Mouse (Mus musculus) kidney, adult 2 months (tissue): ENCODE results near the gene Aoah. TPM values are rescaled to one million over a fixed set of nuclear protein-coding genes. Genes with fewer than 3 reads are reported as not detected.

Source experiments
- DNase-seq: peaks from one replicate; pipeline ENCODE4 v3.0.0; 2021
- H3K27ac ChIP-seq: fragments of 200-500 bp; 2 replicates; pipeline ENCODE4 v1.5.1; 2012; ENCODE audit warnings: low read depth, low read length, control low read depth, inconsistent platforms; ENCODE audit not compliant: insufficient read depth
- H3K27me3 ChIP-seq: fragments of 200-500 bp; replicated peaks from 2 replicates; pipeline ENCODE4 v1.6.1; 2012; ENCODE audit warnings: mild to moderate bottlenecking, moderate library complexity, low read length, inconsistent platforms; ENCODE audit not compliant: control insufficient read depth, insufficient read depth
- H3K36me3 ChIP-seq: fragments of 200-500 bp; 2 replicates; pipeline ENCODE4 v1.6.1; 2012; ENCODE audit warnings: mild to moderate bottlenecking, moderate library complexity, low read length, inconsistent platforms; ENCODE audit not compliant: control insufficient read depth, insufficient read depth
- H3K4me1 ChIP-seq: fragments of 200-500 bp; 2 replicates; pipeline ENCODE4 v1.6.1; 2011; ENCODE audit warnings: low read length; ENCODE audit not compliant: control insufficient read depth, insufficient read depth
- H3K4me3 ChIP-seq: fragments of 200-500 bp; 2 replicates; pipeline ENCODE4 v1.5.1; 2011; ENCODE audit warnings: mild to moderate bottlenecking, low read depth, low read length, control low read depth; ENCODE audit not compliant: insufficient read depth
- CTCF ChIP-seq: fragments of 200-500 bp; conservative IDR thresholded peaks from 2 replicates; pipeline ENCODE4 v1.5.1; 2011; ENCODE audit warnings: low read depth, mild to moderate bottlenecking, control low read depth, low read length, moderate library complexity, mixed read lengths; ENCODE audit not compliant: insufficient read depth, insufficient read length
- POLR2A ChIP-seq: fragments of 200-500 bp; IDR thresholded peaks from one replicate; pipeline ENCODE4 v1.6.1; 2011; ENCODE audit warnings: low read depth, low read length, control low read depth
- WGBS: fragments of 180-500 bp; shearing (Covaris S2); methylation state at CpG from one replicate; pipeline ENCODE4 v1.1.7; 2018; 5-methylcytosine and 5-hydroxymethylcytosine counted together
- polyA plus RNA-seq: library from polyadenylated mRNA; depleted of rRNA; stranded (reverse); fragments of >200 nt; gene quantifications from 2 replicates; pipeline ENCODE4 v1.2.3, GENCODE M21; 2012

The Aoah gene
- polyA plus RNA-seq, 1 experiment: 40.5 TPM

GRCm38 (mm10) chr13:21040589-21041199 lies 246.8 kb downstream of the Aoah start:
- DNase-seq: no peak
- Histone ChIP-seq H3K4me3 (no peak overlapping the region), H3K4me1 (no peaks in the 10 kb centered on the region), H3K27me3 (no peaks in the 10 kb centered on the region), H3K36me3 (no peaks in the 10 kb centered on the region), H3K27ac (no peak overlapping the region)
- 97% methylated on average over 2 of the region's 2 CpGs for WGBS
- TF ChIP-seq CTCF: no peak
- TF ChIP-seq POLR2A: no peak

GRCm38 (mm10) chr13:21050118-21050517 lies 256.2 kb downstream of the Aoah start:
- WGBS: 56% methylated on average over 1 of the region's 1 CpGs
- DNase-seq: no peak
- TF ChIP-seq POLR2A (no peak), CTCF (no peak)
- no peak overlapping the region for H3K4me3 ChIP-seq
- H3K27ac ChIP-seq: no peak overlapping the region
- no peaks in the 10 kb centered on the region for H3K36me3 ChIP-seq
- H3K4me1 ChIP-seq: no peaks in the 10 kb centered on the region
- H3K27me3 ChIP-seq: no peaks in the 10 kb centered on the region

- H3K27me3 ChIP-seq: no peaks in the 10 kb centered on the region
- peak; percentile 77 for DNase-seq
- H3K27ac ChIP-seq: no peak overlapping the region
- TF ChIP-seq CTCF (no peak), POLR2A (no peak)
- H3K36me3 ChIP-seq: no peaks in the 10 kb centered on the region
- 60% methylated on average over 2 of the region's 2 CpGs for WGBS
- H3K4me1 ChIP-seq: no peaks in the 10 kb centered on the region
- H3K4me3 ChIP-seq: no peak overlapping the region
Observed at GRCm38 (mm10) chr13:21066021-21066420, 272.1 kb downstream of the Aoah start.

GRCm38 (mm10) chr13:21074847-21075246 lies 280.9 kb downstream of the Aoah start, which contains the start of gene Olfr1370:
TSS of gene Olfr1370 (minus strand) at chr13:21074947.
- Histone ChIP-seq H3K36me3 (no peaks in the 10 kb centered on the region), H3K27ac (no peak within 1 kb of the TSS), H3K27me3 (no peaks in the 10 kb centered on the region), H3K4me3 (no peak within 1 kb of the TSS), H3K4me1 (no peaks in the 10 kb centered on the region)
- no peak for TF ChIP-seq CTCF
- TF ChIP-seq POLR2A: no peak
- DNase-seq: no peak
- 72% methylated on average over 3 of the region's 3 CpGs for WGBS

GRCm38 (mm10) chr13:21082686-21083085 lies 288.8 kb downstream of the Aoah start:
- Histone ChIP-seq H3K36me3 (no peaks in the 10 kb centered on the region), H3K27me3 (no peaks in the 10 kb centered on the region), H3K27ac (no peak overlapping the region), H3K4me1 (no peaks in the 10 kb centered on the region), H3K4me3 (no peak overlapping the region)
- peak; percentile 62 for DNase-seq
- TF ChIP-seq CTCF (no peak), POLR2A (no peak)
- 53% methylated on average over 2 of the region's 2 CpGs for WGBS
